Mouse (Mus musculus): ENCODE measurements around the gene Fxyd4. TPM values are rescaled to one million over a fixed set of nuclear protein-coding genes. Genes with fewer than 3 reads are reported as not detected.

The Fxyd4 gene
- polyA plus RNA-seq, 1 experiment from 2014 or later: 0.83 TPM

DNA sequence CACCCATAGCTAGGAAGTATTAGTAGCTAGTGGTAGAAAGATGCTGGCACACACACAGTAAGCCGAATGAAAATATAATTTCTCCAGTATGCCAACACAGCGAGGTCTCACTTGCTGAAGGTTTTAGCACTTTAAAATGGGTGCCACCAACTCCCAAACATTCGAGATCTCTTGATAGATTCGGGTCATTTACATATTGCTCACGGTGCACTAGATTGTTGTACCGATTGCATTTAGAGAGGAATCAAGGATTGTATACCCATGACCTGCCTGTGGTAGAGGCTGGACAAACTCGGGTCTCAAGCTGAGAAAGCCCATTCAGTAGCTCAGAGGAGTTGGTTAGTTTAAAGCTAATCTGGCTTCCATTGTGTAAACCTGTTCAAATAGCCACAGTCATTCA lies 9.5 kb downstream of the Fxyd4 start:
- H3K9ac ChIP-seq (replicated peaks; ENCODE audit: low read length): no peak overlapping the region
- WGBS: 92% methylated on average over 7 of the region's 7 CpGs
- H3K36me3 ChIP-seq (replicated peaks; ENCODE audit: control insufficient read depth, insufficient read depth, low read depth, low read length): no peaks in the 10 kb centered on the region
- ATAC-seq (replicated peaks; ENCODE audit: insufficient number of reproducible peaks, low FRiP score, low TSS enrichment, low read depth) (no peak), DNase-seq (ENCODE audit: low spot score) (no peak)
- H3K27ac ChIP-seq (replicated peaks; ENCODE audit: low read depth, low read length): no peak overlapping the region
- no peaks in the 10 kb centered on the region for H3K9me3 ChIP-seq (replicated peaks; ENCODE audit: control insufficient read depth, low read length)
- H3K4me1 ChIP-seq (ENCODE audit: control insufficient read depth, insufficient read depth, low read length): no peaks in the 10 kb centered on the region
- no peaks in the 10 kb centered on the region for H3K27me3 ChIP-seq (ENCODE audit: control insufficient read depth, insufficient read depth, low read length)
- H3K4me3 ChIP-seq (ENCODE audit: low read depth, low read length): no peak overlapping the region
- H3K4me2 ChIP-seq (ENCODE audit: low read depth, low read length): no peak overlapping the region

GRCm38 (mm10) chr6:117926871-117927491 lies 10.5 kb downstream of the Fxyd4 start:
- no peak overlapping the region for H3K27ac ChIP-seq (replicated peaks; ENCODE audit: low read depth, low read length)
- H3K4me1 ChIP-seq (ENCODE audit: control insufficient read depth, insufficient read depth, low read length): no peaks in the 10 kb centered on the region
- DNase-seq (ENCODE audit: low spot score) (no peak), ATAC-seq (replicated peaks; ENCODE audit: insufficient number of reproducible peaks, low FRiP score, low TSS enrichment, low read depth) (no peak)
- no peaks in the 10 kb centered on the region for H3K9me3 ChIP-seq (replicated peaks; ENCODE audit: control insufficient read depth, low read length)
- no peak overlapping the region for H3K4me2 ChIP-seq (ENCODE audit: low read depth, low read length)
- H3K36me3 ChIP-seq (replicated peaks; ENCODE audit: control insufficient read depth, insufficient read depth, low read depth, low read length): no peaks in the 10 kb centered on the region
- no peaks in the 10 kb centered on the region for H3K27me3 ChIP-seq (ENCODE audit: control insufficient read depth, insufficient read depth, low read length)
- no peak overlapping the region for H3K9ac ChIP-seq (replicated peaks; ENCODE audit: low read length)
- no peak overlapping the region for H3K4me3 ChIP-seq (ENCODE audit: low read depth, low read length)
- 77% methylated on average over 4 of the region's 4 CpGs for WGBS

DNA sequence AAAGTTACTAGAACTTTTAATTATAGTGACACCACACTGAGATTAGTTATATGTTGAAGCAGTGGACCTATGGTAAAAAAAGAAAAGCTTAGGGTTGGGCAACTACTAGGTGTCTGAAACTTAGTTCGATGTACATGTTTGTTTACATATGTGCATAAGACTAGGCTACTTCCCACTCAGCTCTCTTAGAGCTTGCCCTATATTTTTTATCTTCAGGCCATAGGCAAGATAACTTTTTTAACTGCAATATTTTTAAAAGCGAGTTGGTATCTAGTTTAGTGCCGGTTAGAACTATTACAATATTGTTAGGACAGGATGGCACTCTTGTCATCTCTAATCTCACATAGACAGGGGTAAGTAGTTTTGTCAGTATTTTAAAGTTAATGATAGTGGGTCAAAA lies 15.5 kb downstream of the Fxyd4 start:
- H3K4me1 ChIP-seq (ENCODE audit: control insufficient read depth, insufficient read depth, low read length): no peaks in the 10 kb centered on the region
- no peak for ATAC-seq (replicated peaks; ENCODE audit: insufficient number of reproducible peaks, low FRiP score, low TSS enrichment, low read depth)
- H3K9me3 ChIP-seq (replicated peaks; ENCODE audit: control insufficient read depth, low read length): no peaks in the 10 kb centered on the region
- no peak overlapping the region for H3K4me3 ChIP-seq (ENCODE audit: low read depth, low read length)
- 97% methylated on average over 3 of the region's 3 CpGs for WGBS
- peaks cover 5% of the 10 kb centered on the region for H3K36me3 ChIP-seq (replicated peaks; ENCODE audit: control insufficient read depth, insufficient read depth, low read depth, low read length)
- no peak for DNase-seq (ENCODE audit: low spot score)
- no peak overlapping the region for H3K4me2 ChIP-seq (ENCODE audit: low read depth, low read length)
- H3K27me3 ChIP-seq (ENCODE audit: control insufficient read depth, insufficient read depth, low read length): no peaks in the 10 kb centered on the region
- H3K27ac ChIP-seq (replicated peaks; ENCODE audit: low read depth, low read length): no peak overlapping the region
- H3K9ac ChIP-seq (replicated peaks; ENCODE audit: low read length): no peak overlapping the region

- DNase-seq (ENCODE audit: low spot score): peak; percentile 64
- ATAC-seq (replicated peaks; ENCODE audit: insufficient number of reproducible peaks, low FRiP score, low TSS enrichment, low read depth): no peak
- 69% methylated on average over 3 of the region's 3 CpGs for WGBS
Observed at GRCm38 (mm10) chr6:117920659-117921640, 16.5 kb downstream of the Fxyd4 start.

DNA sequence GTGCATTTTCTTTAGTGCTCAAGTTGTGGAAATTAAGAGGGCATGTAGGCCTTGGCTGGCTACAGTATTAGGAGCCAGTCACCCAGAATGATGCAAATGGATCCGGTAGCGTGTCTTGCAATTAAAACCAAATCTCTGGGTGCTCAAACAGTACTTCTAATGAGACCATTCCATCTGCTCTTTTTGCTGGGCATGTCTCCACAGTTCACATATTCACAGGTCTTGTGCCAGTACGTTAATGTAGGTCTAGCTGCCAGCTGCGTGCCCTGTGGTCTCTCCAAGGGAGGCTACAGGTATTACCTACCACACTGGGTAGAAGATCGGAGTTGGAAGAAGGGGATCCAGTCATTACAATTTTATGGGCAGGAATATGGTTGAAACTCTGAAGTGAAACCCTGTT lies 19.4 kb downstream of the Fxyd4 start:
- no peak for ATAC-seq (replicated peaks; ENCODE audit: insufficient number of reproducible peaks, low FRiP score, low TSS enrichment, low read depth)
- H3K27me3 ChIP-seq (ENCODE audit: control insufficient read depth, insufficient read depth, low read length): no peaks in the 10 kb centered on the region
- H3K27ac ChIP-seq (replicated peaks; ENCODE audit: low read depth, low read length): peak overlapping the region; percentile 96
- H3K9ac ChIP-seq (replicated peaks; ENCODE audit: low read length): peak overlapping the region; percentile 85
- no peaks in the 10 kb centered on the region for H3K4me1 ChIP-seq (ENCODE audit: control insufficient read depth, insufficient read depth, low read length)
- H3K4me2 ChIP-seq (ENCODE audit: low read depth, low read length): peak overlapping the region; percentile 57
- 33% methylated on average over 5 of the region's 5 CpGs for WGBS
- DNase-seq (ENCODE audit: low spot score): no peak
- no peaks in the 10 kb centered on the region for H3K9me3 ChIP-seq (replicated peaks; ENCODE audit: control insufficient read depth, low read length)
- peak overlapping the region; percentile 56 for H3K4me3 ChIP-seq (ENCODE audit: low read depth, low read length)
- H3K36me3 ChIP-seq (replicated peaks; ENCODE audit: control insufficient read depth, insufficient read depth, low read depth, low read length): peaks cover 5% of the 10 kb centered on the region

More at GRCm38 (mm10) chr6:117920659-117921640, 16.5 kb downstream of the Fxyd4 start:
- no peaks in the 10 kb centered on the region for H3K9me3 ChIP-seq (replicated peaks; ENCODE audit: control insufficient read depth, low read length)
- no peak overlapping the region for H3K9ac ChIP-seq (replicated peaks; ENCODE audit: low read length)
- H3K4me2 ChIP-seq (ENCODE audit: low read depth, low read length): no peak overlapping the region
- H3K36me3 ChIP-seq (replicated peaks; ENCODE audit: control insufficient read depth, insufficient read depth, low read depth, low read length): peaks cover 5% of the 10 kb centered on the region
- H3K4me3 ChIP-seq (ENCODE audit: low read depth, low read length): no peak overlapping the region
- H3K27me3 ChIP-seq (ENCODE audit: control insufficient read depth, insufficient read depth, low read length): no peaks in the 10 kb centered on the region
- H3K4me1 ChIP-seq (ENCODE audit: control insufficient read depth, insufficient read depth, low read length): no peaks in the 10 kb centered on the region
- no peak overlapping the region for H3K27ac ChIP-seq (replicated peaks; ENCODE audit: low read depth, low read length)

DNA sequence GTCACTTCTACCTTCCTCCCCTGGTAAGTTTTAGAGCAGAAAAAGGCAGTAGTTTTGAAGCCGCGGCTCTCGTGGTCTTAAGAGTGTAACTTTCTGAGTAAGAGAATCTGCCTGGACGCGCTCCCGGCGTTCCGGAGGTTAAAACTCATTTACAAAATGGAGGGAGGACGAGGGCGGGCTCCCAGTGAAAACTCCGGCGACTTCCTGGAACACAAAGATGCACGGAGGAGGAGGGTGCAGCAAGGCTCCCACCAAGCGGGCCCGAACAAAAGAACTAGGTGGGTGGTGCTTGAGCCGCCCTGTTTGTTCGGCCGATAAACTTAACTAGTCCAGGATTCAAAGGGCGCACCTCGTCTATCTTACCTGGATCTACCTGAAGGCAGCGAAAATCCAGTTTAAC lies 19.9 kb downstream of the Fxyd4 start:
- Histone ChIP-seq H3K36me3 (replicated peaks; ENCODE audit: control insufficient read depth, insufficient read depth, low read depth, low read length) (peaks cover 5% of the 10 kb centered on the region), H3K4me2 (ENCODE audit: low read depth, low read length) (peak overlapping the region; percentile 57), H3K27ac (replicated peaks; ENCODE audit: low read depth, low read length) (peak overlapping the region; percentile 96), H3K4me3 (ENCODE audit: low read depth, low read length) (peak overlapping the region; percentile 56), H3K9me3 (replicated peaks; ENCODE audit: control insufficient read depth, low read length) (no peaks in the 10 kb centered on the region), H3K9ac (replicated peaks; ENCODE audit: low read length) (peak overlapping the region; percentile 85), H3K4me1 (ENCODE audit: control insufficient read depth, insufficient read depth, low read length) (no peaks in the 10 kb centered on the region), H3K27me3 (ENCODE audit: control insufficient read depth, insufficient read depth, low read length) (no peaks in the 10 kb centered on the region)
- DNase-seq (ENCODE audit: low spot score) (peak; percentile 81), ATAC-seq (replicated peaks; ENCODE audit: insufficient number of reproducible peaks, low FRiP score, low TSS enrichment, low read depth) (peak; percentile 58; the same call in 1 of the 2 replicates)
- 2% methylated on average over 21 of the region's 21 CpGs for WGBS

GRCm38 (mm10) chr6:117916737-117917426 lies 20.6 kb downstream of the Fxyd4 start:
- Histone ChIP-seq H3K27ac (replicated peaks; ENCODE audit: low read depth, low read length) (peak overlapping the region; percentile 96), H3K9me3 (replicated peaks; ENCODE audit: control insufficient read depth, low read length) (no peaks in the 10 kb centered on the region), H3K36me3 (replicated peaks; ENCODE audit: control insufficient read depth, insufficient read depth, low read depth, low read length) (peaks cover 5% of the 10 kb centered on the region), H3K4me1 (ENCODE audit: control insufficient read depth, insufficient read depth, low read length) (no peaks in the 10 kb centered on the region), H3K4me2 (ENCODE audit: low read depth, low read length) (peak overlapping the region; percentile 57), H3K27me3 (ENCODE audit: control insufficient read depth, insufficient read depth, low read length) (no peaks in the 10 kb centered on the region), H3K9ac (replicated peaks; ENCODE audit: low read length) (peak overlapping the region; percentile 85), H3K4me3 (ENCODE audit: low read depth, low read length) (peak overlapping the region; percentile 56)
- under 1% methylated on average over 62 of the region's 62 CpGs for whole genome bisulfite sequencing
- DNase-seq (ENCODE audit: low spot score) (peak; percentile 84), ATAC-seq (replicated peaks; ENCODE audit: insufficient number of reproducible peaks, low FRiP score, low TSS enrichment, low read depth) (peak; percentile 90)
